Comparison of ENCODE assay signal across 10 mouse cellular contexts in genomic region chr5:24825365-24826055, GRCm38 (mm10). TPM values are rescaled to one million over a fixed set of nuclear protein-coding genes. Genes with fewer than 3 reads are reported as not detected.
DNase-seq lines count a peak whose midpoint lies in the region; ATAC-seq and TF ChIP-seq lines count a peak whose summit lies in the region.
"Had no signal": no experiment of that assay in that cellular context is flagged by ENCODE, and none has a peak within 500 bp of the region (broad histone marks: within the 10 kb centered on the region; RNA-seq: fewer than 3 reads in every experiment).

No protein-coding gene starts in this region.

- TF ChIP-seq CTCF in liver, adult 2 months (IDR thresholded peaks at IDR 0.05; ENCODE audit: low read depth, low read length): no peak

- ATAC-seq in activated CD4-positive, CD25-positive, alpha-beta regulatory T cell, adult 4 months: peak; percentile 49
- ATAC-seq in forebrain, embryonic 12.5 days (ENCODE audit: low FRiP score): no peak

- peak overlapping the region; percentile 56 for H3K27ac ChIP-seq in liver, adult 2 months (replicated peaks; ENCODE audit: insufficient read depth, low read depth, low read length)
- no peak overlapping the region for H3K27ac ChIP-seq in forebrain, embryonic 12.5 days
- H3K27ac ChIP-seq: hindbrain, embryonic 10.5 days; left cerebral cortex, adult 2 months had no signal

- DNase-seq in liver, adult 2 months (ENCODE audit: extremely low read depth, low read depth, low spot score): peak; percentile 54
- no peak for DNase-seq in liver
- peak; percentile 34 to 45 for DNase-seq in heart, postnatal 10 days
- peak; percentile 32 for DNase-seq in lung, postnatal 14 days
- DNase-seq in layer of hippocampus, adult 9-11 months: no peak

- no peak overlapping the region for H3K4me3 ChIP-seq in liver, adult 2 months (ENCODE audit: insufficient read depth, low read depth, low read length)
- no peak overlapping the region for H3K4me3 ChIP-seq in forebrain, embryonic 12.5 days (replicated peaks)
- H3K4me3 ChIP-seq: erythroblast, embryonic 14.5 days; hindbrain, embryonic 10.5 days; left cerebral cortex, adult 2 months had no signal

- TF ChIP-seq POLR2A in liver, adult 2 months (IDR thresholded peaks at IDR 0.05; ENCODE audit: extremely low read depth, insufficient read depth, low read length): no peak

- no peak overlapping the region for H3K4me2 ChIP-seq in forebrain, embryonic 12.5 days

- 66% methylated on average over 4 of the region's 4 CpGs for WGBS in liver, adult 2 months
- WGBS in forebrain, embryonic 12.5 days: 89% methylated on average over 4 of the region's 4 CpGs

- no peaks in the 10 kb centered on the region for H3K36me3 ChIP-seq in liver, adult 2 months (ENCODE audit: control insufficient read depth, insufficient read depth, low read length)
- no peaks in the 10 kb centered on the region for H3K36me3 ChIP-seq in forebrain, embryonic 12.5 days (replicated peaks)
- H3K36me3 ChIP-seq: hindbrain, embryonic 10.5 days had no signal

- H3K27me3 ChIP-seq in liver, adult 2 months (ENCODE audit: control insufficient read depth, insufficient read depth, low read length): no peaks in the 10 kb centered on the region
- H3K27me3 ChIP-seq in forebrain, embryonic 12.5 days: no peaks in the 10 kb centered on the region

- peaks cover 34% of the 10 kb centered on the region for H3K4me1 ChIP-seq in liver, adult 2 months (ENCODE audit: control insufficient read depth, insufficient read depth, low read length)
- H3K4me1 ChIP-seq in forebrain, embryonic 12.5 days: peaks cover 26% of the 10 kb centered on the region

- H3K9ac ChIP-seq in liver, adult 2 months (ENCODE audit: low read depth, low read length): no peak overlapping the region
- no peak overlapping the region for H3K9ac ChIP-seq in forebrain, embryonic 12.5 days

- no peaks in the 10 kb centered on the region for H3K9me3 ChIP-seq in forebrain, embryonic 12.5 days
- H3K9me3 ChIP-seq: hindbrain, embryonic 10.5 days had no signal

- peaks cover 49% of the 10 kb centered on the region for H3K79me2 ChIP-seq in liver, adult 2 months (ENCODE audit: control insufficient read depth, insufficient read depth, low read length)

- intact Hi-C loops in heart, postnatal 10 days (cut with DNase I): no loop called here

RNA-seq across cellular contexts. Expression of gene Rheb, which starts 16.9 kb away (rescaled TPM):
- total RNA-seq in liver, adult 2 months (2014; rRNA removed): 31.3 and 31.7 TPM in 2 replicates
- 14.8 and 19.3 TPM in 2 replicates for polyA plus RNA-seq in liver, adult 2 months (2012; rRNA removed)
- polyA plus RNA-seq in activated CD4-positive, CD25-positive, alpha-beta regulatory T cell, adult 4 months (2017; shearing (Covaris generic)): 10 to 100 TPM; 88.1 to 96.5 TPM
- 10 to 100 TPM; 84.6 to 90.3 TPM for total RNA-seq in heart, postnatal 10 days (2021)
- polyA plus RNA-seq in forebrain, embryonic 12.5 days (2016; fragmentation: Nextera tagmentation; extraction: Ambion mirVana): 188 and 201 TPM in 2 replicates

Comparison
In these comparisons a context has a peak if more than half of its experiments do, and no peak if none do; other contexts are left out.
1. DNase-seq: peak in liver, adult 2 months (single experiment), heart, postnatal 10 days (2 of 2) and lung, postnatal 14 days (single experiment); none in liver (single experiment) and layer of hippocampus, adult 9-11 months (single experiment).